Mouse (Mus musculus) erythroblast, embryonic 14.5 days (primary cell): ENCODE data around the gene Cadm1. TPM values are rescaled to one million over a fixed set of nuclear protein-coding genes. Genes with fewer than 3 reads are reported as not detected.

Experiments used
- H3K27me3 ChIP-seq: 2 replicates; pipeline ENCODE4 v1.6.1; 2012; ENCODE audit warnings: inconsistent platforms; ENCODE audit not compliant: control insufficient read depth
- H3K36me3 ChIP-seq: 2 replicates; pipeline ENCODE4 v1.6.1; 2012; ENCODE audit warnings: mild to moderate bottlenecking, inconsistent platforms; ENCODE audit not compliant: control insufficient read depth
- H3K4me1 ChIP-seq: 2 replicates; pipeline ENCODE4 v1.6.1; 2012; ENCODE audit warnings: inconsistent platforms; ENCODE audit not compliant: control insufficient read depth
- H3K4me3 ChIP-seq: replicated peaks from 2 replicates; pipeline ENCODE3; 2012; ENCODE audit warnings: moderate library complexity, mild to moderate bottlenecking, inconsistent platforms
- H3K9me3 ChIP-seq: 2 replicates; pipeline ENCODE4 v1.6.1; 2012; ENCODE audit warnings: low read length, inconsistent platforms, mixed read lengths; ENCODE audit not compliant: control insufficient read depth
- GATA1 ChIP-seq: IDR thresholded peaks from 2 replicates; pipeline ENCODE4 v1.6.1; 2012; ENCODE audit warnings: low read length, inconsistent platforms, mixed read lengths
- TAL1 ChIP-seq: IDR thresholded peaks from 3 replicates; pipeline ENCODE4 v1.6.1; 2012; ENCODE audit warnings: low read length, inconsistent platforms, mixed read lengths
- polyA plus RNA-seq: library from polyadenylated mRNA; stranded (reverse); fragments of >175 nt; gene quantifications from 2 replicates; pipeline ENCODE4 v1.2.3, GENCODE M21; 2012

The Cadm1 gene
- polyA plus RNA-seq, 1 experiment: 0.07 TPM

- H3K36me3 ChIP-seq: no peaks in the 10 kb centered on the region
- no peaks in the 10 kb centered on the region for H3K27me3 ChIP-seq
- H3K4me3 ChIP-seq: no peak overlapping the region
- no peak for TF ChIP-seq GATA1
- TF ChIP-seq TAL1: no peak
- no peaks in the 10 kb centered on the region for H3K9me3 ChIP-seq
- H3K4me1 ChIP-seq: no peaks in the 10 kb centered on the region
Measured at GRCm38 (mm10) chr9:47766342-47766741, 236.4 kb downstream of the Cadm1 start.

- Histone ChIP-seq H3K4me1 (no peaks in the 10 kb centered on the region), H3K27me3 (no peaks in the 10 kb centered on the region), H3K9me3 (no peaks in the 10 kb centered on the region), H3K4me3 (no peak overlapping the region), H3K36me3 (no peaks in the 10 kb centered on the region)
- TF ChIP-seq GATA1 (no peak), TAL1 (no peak)
Measured at GRCm38 (mm10) chr9:47770836-47771235, 240.9 kb downstream of the Cadm1 start.

- Histone ChIP-seq H3K36me3 (no peaks in the 10 kb centered on the region), H3K4me1 (no peaks in the 10 kb centered on the region), H3K4me3 (no peak overlapping the region), H3K27me3 (no peaks in the 10 kb centered on the region), H3K9me3 (no peaks in the 10 kb centered on the region)
- TF ChIP-seq GATA1: no peak
- TF ChIP-seq TAL1: no peak
Measured at GRCm38 (mm10) chr9:47771953-47772352, 242.0 kb downstream of the Cadm1 start.

- no peaks in the 10 kb centered on the region for H3K27me3 ChIP-seq
- no peaks in the 10 kb centered on the region for H3K9me3 ChIP-seq
- no peaks in the 10 kb centered on the region for H3K4me1 ChIP-seq
- TF ChIP-seq TAL1: no peak
- no peak for TF ChIP-seq GATA1
- H3K4me3 ChIP-seq: no peak overlapping the region
- no peaks in the 10 kb centered on the region for H3K36me3 ChIP-seq
Measured at GRCm38 (mm10) chr9:47772750-47773149, 242.8 kb downstream of the Cadm1 start.

GRCm38 (mm10) chr9:47776941-47777919, 247.3 kb downstream of the Cadm1 start:
- no peaks in the 10 kb centered on the region for H3K4me1 ChIP-seq
- no peaks in the 10 kb centered on the region for H3K9me3 ChIP-seq
- no peak for TF ChIP-seq GATA1
- TF ChIP-seq TAL1: no peak
- no peaks in the 10 kb centered on the region for H3K27me3 ChIP-seq
- H3K4me3 ChIP-seq: no peak overlapping the region
- H3K36me3 ChIP-seq: no peaks in the 10 kb centered on the region

GRCm38 (mm10) chr9:47778438-47778837, 248.5 kb downstream of the Cadm1 start:
- no peak overlapping the region for H3K4me3 ChIP-seq
- H3K9me3 ChIP-seq: no peaks in the 10 kb centered on the region
- H3K4me1 ChIP-seq: no peaks in the 10 kb centered on the region
- no peaks in the 10 kb centered on the region for H3K27me3 ChIP-seq
- no peaks in the 10 kb centered on the region for H3K36me3 ChIP-seq
- TF ChIP-seq GATA1: no peak
- no peak for TF ChIP-seq TAL1

- Histone ChIP-seq H3K36me3 (no peaks in the 10 kb centered on the region), H3K4me1 (no peaks in the 10 kb centered on the region), H3K4me3 (no peak overlapping the region), H3K27me3 (no peaks in the 10 kb centered on the region), H3K9me3 (no peaks in the 10 kb centered on the region)
- TF ChIP-seq GATA1 (no peak), TAL1 (no peak)
Measured at GRCm38 (mm10) chr9:47779291-47779690, 249.3 kb downstream of the Cadm1 start.

GRCm38 (mm10) chr9:47786642-47787041, 256.7 kb downstream of the Cadm1 start:
- Histone ChIP-seq H3K9me3 (no peaks in the 10 kb centered on the region), H3K4me1 (no peaks in the 10 kb centered on the region), H3K36me3 (no peaks in the 10 kb centered on the region), H3K27me3 (no peaks in the 10 kb centered on the region), H3K4me3 (no peak overlapping the region)
- TF ChIP-seq TAL1 (no peak), GATA1 (no peak)

- H3K4me1 ChIP-seq: no peaks in the 10 kb centered on the region
- no peaks in the 10 kb centered on the region for H3K36me3 ChIP-seq
- no peak overlapping the region for H3K4me3 ChIP-seq
- no peaks in the 10 kb centered on the region for H3K9me3 ChIP-seq
- H3K27me3 ChIP-seq: no peaks in the 10 kb centered on the region
- no peak for TF ChIP-seq GATA1
- no peak for TF ChIP-seq TAL1
Measured at GRCm38 (mm10) chr9:47798478-47798877, 268.5 kb downstream of the Cadm1 start.
